Mouse (Mus musculus): ENCODE measurements around the gene Csrp2. TPM values are rescaled to one million over a fixed set of nuclear protein-coding genes. Genes with fewer than 3 reads are reported as not detected.
A peak's percentile ranks its signal among the peaks of the same experiment; 100 is the strongest.

The Csrp2 gene
- polyA plus RNA-seq, 1 experiment from 2014 or later, result 192 TPM

GRCm38 (mm10) chr10:110945966-110946365 is 26.4 kb downstream of the Csrp2 start:
- ATAC-seq (ENCODE audit: insufficient number of reproducible peaks, insufficient read depth, low FRiP score, low read depth), result no peak
- Histone ChIP-seq H3K4me1 (ENCODE audit: control insufficient read depth, insufficient read depth, low read length) (no peaks in the 10 kb centered on the region), H3K27ac (ENCODE audit: low read length) (no peak overlapping the region), H3K9me3 (ENCODE audit: control insufficient read depth, low read depth, low read length) (no peaks in the 10 kb centered on the region), H3K9ac (replicated peaks; ENCODE audit: low read depth, low read length) (no peak overlapping the region), H3K4me2 (replicated peaks; ENCODE audit: low read depth, low read length) (no peak overlapping the region), H3K36me3 (ENCODE audit: control insufficient read depth, insufficient read depth, low read length) (peaks cover 36% of the 10 kb centered on the region), H3K4me3 (ENCODE audit: low read depth, low read length) (no peak overlapping the region), H3K27me3 (ENCODE audit: control insufficient read depth, insufficient read depth, low read length) (no peaks in the 10 kb centered on the region)
- 87% methylated on average over 12 of the region's 12 CpGs for WGBS

DNA sequence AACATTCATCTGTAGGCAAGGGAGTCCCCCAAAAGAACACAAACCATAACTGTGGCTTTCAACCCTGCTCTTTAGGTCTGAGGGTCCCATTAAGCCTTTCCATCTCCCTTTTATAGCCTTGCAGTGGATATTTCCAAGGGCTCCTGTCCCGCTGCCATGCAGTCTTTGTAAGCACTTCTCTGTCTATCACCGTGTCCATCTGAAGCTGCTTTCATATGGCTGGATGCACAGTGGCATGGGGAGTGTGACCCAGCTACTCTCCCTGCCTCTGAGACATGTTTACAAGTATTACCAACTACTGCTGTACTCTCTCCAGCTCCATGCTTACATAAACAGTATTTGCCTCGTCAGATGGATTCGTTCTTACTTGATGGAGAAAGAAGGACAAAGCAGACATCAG is 28.0 kb downstream of the Csrp2 start:
- Histone ChIP-seq H3K9ac (replicated peaks; ENCODE audit: low read depth, low read length) (no peak overlapping the region), H3K9me3 (ENCODE audit: control insufficient read depth, low read depth, low read length) (no peaks in the 10 kb centered on the region), H3K4me3 (ENCODE audit: low read depth, low read length) (no peak overlapping the region), H3K27ac (ENCODE audit: low read length) (no peak overlapping the region), H3K4me2 (replicated peaks; ENCODE audit: low read depth, low read length) (no peak overlapping the region), H3K36me3 (ENCODE audit: control insufficient read depth, insufficient read depth, low read length) (peaks cover 31% of the 10 kb centered on the region), H3K27me3 (ENCODE audit: control insufficient read depth, insufficient read depth, low read length) (no peaks in the 10 kb centered on the region), H3K4me1 (ENCODE audit: control insufficient read depth, insufficient read depth, low read length) (no peaks in the 10 kb centered on the region; the same call in 1 of the 2 replicates)
- 76% methylated on average over 4 of the region's 4 CpGs for WGBS
- ATAC-seq (ENCODE audit: insufficient number of reproducible peaks, insufficient read depth, low FRiP score, low read depth), result no peak

DNA sequence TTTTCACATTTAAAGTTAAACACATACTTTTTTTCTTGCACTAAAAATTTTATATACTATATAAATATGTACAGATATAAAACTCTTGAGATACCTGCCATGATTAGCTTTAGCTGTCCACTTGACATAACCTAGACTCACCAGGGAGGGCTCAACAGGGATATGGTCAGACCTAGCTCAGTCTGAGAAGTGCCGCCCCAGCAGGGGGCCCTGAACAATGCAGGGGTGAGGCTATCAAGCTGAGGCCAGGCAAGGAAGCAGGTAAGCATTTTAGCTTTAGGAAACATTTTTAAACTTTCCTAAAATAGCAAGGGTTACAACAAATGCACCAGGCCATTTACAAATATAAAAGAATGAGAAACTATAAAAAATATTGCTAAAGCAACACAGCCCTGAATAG is 31.5 kb downstream of the Csrp2 start:
- Histone ChIP-seq H3K4me2 (replicated peaks; ENCODE audit: low read depth, low read length) (no peak overlapping the region), H3K9me3 (ENCODE audit: control insufficient read depth, low read depth, low read length) (no peaks in the 10 kb centered on the region), H3K9ac (replicated peaks; ENCODE audit: low read depth, low read length) (no peak overlapping the region), H3K4me3 (ENCODE audit: low read depth, low read length) (no peak overlapping the region), H3K27ac (ENCODE audit: low read length) (no peak overlapping the region), H3K4me1 (ENCODE audit: control insufficient read depth, insufficient read depth, low read length) (no peaks in the 10 kb centered on the region; the same call in 1 of the 2 replicates), H3K27me3 (ENCODE audit: control insufficient read depth, insufficient read depth, low read length) (no peaks in the 10 kb centered on the region), H3K36me3 (ENCODE audit: control insufficient read depth, insufficient read depth, low read length) (peaks cover 21% of the 10 kb centered on the region)
- no peak for ATAC-seq (ENCODE audit: insufficient number of reproducible peaks, insufficient read depth, low FRiP score, low read depth)
- 77% methylated on average over 1 of the region's 1 CpGs for WGBS

DNA sequence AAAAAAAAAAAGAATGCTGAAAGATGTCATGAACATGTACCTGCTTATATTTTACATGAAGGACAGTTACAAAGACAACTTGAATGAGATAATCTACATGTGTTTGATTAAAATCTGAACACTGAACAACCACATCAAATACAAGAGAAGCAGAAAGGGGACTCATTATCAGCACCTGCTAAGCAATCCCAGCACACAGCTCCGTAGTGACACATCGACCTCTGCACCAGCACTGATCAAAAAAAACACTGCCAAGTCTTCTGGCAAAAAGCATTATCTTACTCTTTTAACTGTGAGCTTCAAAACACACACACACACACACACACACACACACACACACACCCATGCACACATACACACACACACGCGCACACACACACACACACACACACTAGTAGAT is 32.2 kb downstream of the Csrp2 start:
- WGBS, result 76% methylated on average over 4 of the region's 4 CpGs
- H3K27me3 ChIP-seq (ENCODE audit: control insufficient read depth, insufficient read depth, low read length), result no peaks in the 10 kb centered on the region
- no peak for ATAC-seq (ENCODE audit: insufficient number of reproducible peaks, insufficient read depth, low FRiP score, low read depth)
- H3K4me1 ChIP-seq (ENCODE audit: control insufficient read depth, insufficient read depth, low read length), result no peaks in the 10 kb centered on the region; the same call in 1 of the 2 replicates
- no peak overlapping the region for H3K4me2 ChIP-seq (replicated peaks; ENCODE audit: low read depth, low read length)
- no peak overlapping the region for H3K9ac ChIP-seq (replicated peaks; ENCODE audit: low read depth, low read length)
- peaks cover 15% of the 10 kb centered on the region for H3K36me3 ChIP-seq (ENCODE audit: control insufficient read depth, insufficient read depth, low read length)
- no peak overlapping the region for H3K4me3 ChIP-seq (ENCODE audit: low read depth, low read length)
- no peak overlapping the region; the same call in 1 of the 2 replicates for H3K27ac ChIP-seq (ENCODE audit: low read length)
- no peaks in the 10 kb centered on the region for H3K9me3 ChIP-seq (ENCODE audit: control insufficient read depth, low read depth, low read length)

DNA sequence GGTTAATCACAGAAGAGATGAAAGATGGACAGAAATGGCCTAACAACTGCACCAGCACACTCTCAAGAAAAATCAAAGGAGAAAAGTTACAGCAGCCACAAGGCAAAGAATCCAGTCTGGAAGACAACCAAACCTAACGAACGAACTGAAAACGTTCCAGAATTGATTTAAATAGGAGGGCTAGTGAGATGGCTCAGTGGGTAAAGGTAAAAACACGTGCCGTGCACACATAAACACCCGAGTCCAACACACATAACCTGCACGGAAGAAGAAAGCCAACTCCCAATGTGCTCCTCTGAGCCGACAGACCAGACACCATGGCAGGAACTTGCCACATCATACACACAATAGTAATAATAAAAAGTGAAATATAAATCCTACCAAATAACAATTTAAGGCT is 32.7 kb downstream of the Csrp2 start:
- H3K4me2 ChIP-seq (replicated peaks; ENCODE audit: low read depth, low read length), result no peak overlapping the region
- H3K4me1 ChIP-seq (ENCODE audit: control insufficient read depth, insufficient read depth, low read length), result no peaks in the 10 kb centered on the region; the same call in 1 of the 2 replicates
- 81% methylated on average over 8 of the region's 8 CpGs for WGBS
- peaks cover 13% of the 10 kb centered on the region for H3K36me3 ChIP-seq (ENCODE audit: control insufficient read depth, insufficient read depth, low read length)
- H3K4me3 ChIP-seq (ENCODE audit: low read depth, low read length), result no peak overlapping the region
- no peak for ATAC-seq (ENCODE audit: insufficient number of reproducible peaks, insufficient read depth, low FRiP score, low read depth)
- H3K9me3 ChIP-seq (ENCODE audit: control insufficient read depth, low read depth, low read length), result no peaks in the 10 kb centered on the region
- H3K27ac ChIP-seq (ENCODE audit: low read length), result peak overlapping the region; percentile 34; the same call in 1 of the 2 replicates
- H3K27me3 ChIP-seq (ENCODE audit: control insufficient read depth, insufficient read depth, low read length), result no peaks in the 10 kb centered on the region
- no peak overlapping the region for H3K9ac ChIP-seq (replicated peaks; ENCODE audit: low read depth, low read length)

DNA sequence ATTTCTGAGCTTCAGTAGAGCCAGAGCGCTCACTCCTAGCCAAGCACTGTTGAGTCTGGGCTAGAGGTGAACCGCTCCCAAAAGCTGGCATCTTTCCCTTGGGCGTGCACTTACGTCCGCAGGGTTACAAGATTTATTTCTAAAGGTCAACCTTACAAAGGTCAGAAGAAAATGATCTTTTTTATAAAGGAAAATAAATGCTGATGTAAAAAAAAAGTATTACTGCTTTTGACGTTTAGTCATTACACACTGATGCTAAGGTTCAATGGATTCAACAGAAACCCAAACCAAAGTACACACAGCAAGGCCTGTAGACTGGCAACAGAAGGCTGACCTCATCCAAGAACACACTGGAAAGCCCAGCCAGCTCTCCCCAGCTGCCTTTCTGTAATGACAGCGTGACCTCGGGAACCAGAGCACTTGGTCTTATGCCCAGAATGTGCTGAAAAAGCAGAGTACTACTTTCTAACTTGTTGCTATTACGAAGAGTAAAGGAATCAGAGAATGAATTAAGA is 33.4 kb downstream of the Csrp2 start:
- 43% methylated on average over 9 of the region's 9 CpGs for WGBS
- Histone ChIP-seq H3K9ac (replicated peaks; ENCODE audit: low read depth, low read length) (no peak overlapping the region), H3K9me3 (ENCODE audit: control insufficient read depth, low read depth, low read length) (no peaks in the 10 kb centered on the region), H3K36me3 (ENCODE audit: control insufficient read depth, insufficient read depth, low read length) (peaks cover 9% of the 10 kb centered on the region), H3K27me3 (ENCODE audit: control insufficient read depth, insufficient read depth, low read length) (no peaks in the 10 kb centered on the region), H3K27ac (ENCODE audit: low read length) (peak overlapping the region; percentile 34; the same call in 1 of the 2 replicates), H3K4me3 (ENCODE audit: low read depth, low read length) (no peak overlapping the region), H3K4me2 (replicated peaks; ENCODE audit: low read depth, low read length) (no peak overlapping the region), H3K4me1 (ENCODE audit: control insufficient read depth, insufficient read depth, low read length) (no peaks in the 10 kb centered on the region; the same call in 1 of the 2 replicates)
- ATAC-seq (ENCODE audit: insufficient number of reproducible peaks, insufficient read depth, low FRiP score, low read depth), result peak; percentile 86; the same call in 1 of the 2 replicates

DNA sequence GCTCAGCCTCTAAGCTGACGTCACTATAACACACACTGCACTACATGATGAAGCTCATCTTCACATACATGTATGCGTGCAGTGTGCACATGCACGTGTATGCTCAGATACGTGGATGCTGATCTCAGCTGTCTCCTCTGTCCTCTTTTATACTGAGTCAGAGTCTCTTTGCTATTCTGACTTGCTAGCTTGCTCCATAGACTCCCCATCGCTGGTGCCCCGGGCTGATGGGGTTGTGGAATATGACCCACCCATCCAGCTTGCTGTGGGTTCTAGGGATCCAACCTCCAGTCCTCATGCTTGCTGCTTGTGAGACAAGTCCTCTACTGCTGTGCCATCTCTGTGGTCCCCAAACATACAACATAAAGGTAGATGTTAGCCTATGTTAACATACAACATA is 39.3 kb downstream of the Csrp2 start:
- ATAC-seq (ENCODE audit: insufficient number of reproducible peaks, insufficient read depth, low FRiP score, low read depth), result no peak
- H3K27me3 ChIP-seq (ENCODE audit: control insufficient read depth, insufficient read depth, low read length), result no peaks in the 10 kb centered on the region
- H3K27ac ChIP-seq (ENCODE audit: low read length), result no peak overlapping the region
- H3K9ac ChIP-seq (replicated peaks; ENCODE audit: low read depth, low read length), result no peak overlapping the region
- 93% methylated on average over 6 of the region's 6 CpGs for WGBS
- no peaks in the 10 kb centered on the region for H3K4me1 ChIP-seq (ENCODE audit: control insufficient read depth, insufficient read depth, low read length)
- no peak overlapping the region for H3K4me2 ChIP-seq (replicated peaks; ENCODE audit: low read depth, low read length)
- H3K9me3 ChIP-seq (ENCODE audit: control insufficient read depth, low read depth, low read length), result no peaks in the 10 kb centered on the region
- H3K36me3 ChIP-seq (ENCODE audit: control insufficient read depth, insufficient read depth, low read length), result peaks cover 8% of the 10 kb centered on the region
- H3K4me3 ChIP-seq (ENCODE audit: low read depth, low read length), result no peak overlapping the region

DNA sequence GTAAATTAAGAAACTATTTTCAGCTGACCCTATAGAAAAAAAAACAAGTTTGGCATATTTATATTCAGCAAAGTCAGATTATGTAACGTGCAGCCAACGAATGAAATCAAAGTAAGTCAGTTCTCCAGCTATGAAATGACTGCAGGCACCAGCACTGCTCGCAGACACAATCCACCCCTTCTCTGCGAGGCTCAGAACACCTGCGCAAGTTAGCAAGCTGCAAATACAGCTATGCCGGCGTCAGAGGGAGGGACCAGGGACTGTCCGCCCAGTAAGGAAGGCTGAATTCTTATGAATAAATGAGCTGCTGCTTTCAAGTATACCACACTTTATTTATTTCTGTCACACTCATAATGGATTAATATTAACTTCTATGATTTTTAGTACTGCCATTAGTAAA is 40.2 kb downstream of the Csrp2 start:
- Histone ChIP-seq H3K4me3 (ENCODE audit: low read depth, low read length) (no peak overlapping the region), H3K4me1 (ENCODE audit: control insufficient read depth, insufficient read depth, low read length) (no peaks in the 10 kb centered on the region), H3K9ac (replicated peaks; ENCODE audit: low read depth, low read length) (no peak overlapping the region), H3K27me3 (ENCODE audit: control insufficient read depth, insufficient read depth, low read length) (no peaks in the 10 kb centered on the region), H3K27ac (ENCODE audit: low read length) (no peak overlapping the region), H3K36me3 (ENCODE audit: control insufficient read depth, insufficient read depth, low read length) (peaks cover 8% of the 10 kb centered on the region), H3K9me3 (ENCODE audit: control insufficient read depth, low read depth, low read length) (no peaks in the 10 kb centered on the region), H3K4me2 (replicated peaks; ENCODE audit: low read depth, low read length) (no peak overlapping the region)
- WGBS, result 92% methylated on average over 8 of the region's 8 CpGs
- no peak for ATAC-seq (ENCODE audit: insufficient number of reproducible peaks, insufficient read depth, low FRiP score, low read depth)

DNA sequence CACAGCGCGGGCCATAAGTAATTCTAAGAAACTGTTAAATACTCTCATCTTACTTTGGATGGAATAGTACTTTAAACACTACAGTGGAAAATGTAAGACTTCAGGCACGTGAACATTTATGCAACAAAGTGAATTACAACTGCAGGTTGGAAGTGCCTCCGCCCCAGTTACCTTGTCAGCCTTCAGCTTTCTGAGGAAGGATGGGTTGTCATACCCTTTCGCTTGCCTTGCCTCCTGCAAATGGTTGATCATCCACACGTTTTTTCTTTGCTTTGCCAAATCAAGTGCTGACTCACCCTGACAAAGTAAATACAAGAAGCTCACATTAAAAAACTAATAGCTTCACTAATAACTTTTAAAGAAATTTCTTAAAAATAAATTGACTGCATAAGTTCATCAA is 41.3 kb downstream of the Csrp2 start:
- Histone ChIP-seq H3K27ac (ENCODE audit: low read length) (no peak overlapping the region), H3K36me3 (ENCODE audit: control insufficient read depth, insufficient read depth, low read length) (peaks cover 8% of the 10 kb centered on the region), H3K4me2 (replicated peaks; ENCODE audit: low read depth, low read length) (no peak overlapping the region), H3K4me3 (ENCODE audit: low read depth, low read length) (no peak overlapping the region), H3K4me1 (ENCODE audit: control insufficient read depth, insufficient read depth, low read length) (no peaks in the 10 kb centered on the region), H3K9ac (replicated peaks; ENCODE audit: low read depth, low read length) (no peak overlapping the region), H3K27me3 (ENCODE audit: control insufficient read depth, insufficient read depth, low read length) (no peaks in the 10 kb centered on the region), H3K9me3 (ENCODE audit: control insufficient read depth, low read depth, low read length) (no peaks in the 10 kb centered on the region)
- no peak for ATAC-seq (ENCODE audit: insufficient number of reproducible peaks, insufficient read depth, low FRiP score, low read depth)
- 84% methylated on average over 6 of the region's 6 CpGs for WGBS
